Mouse (Mus musculus): Measurements from ENCODE around the gene Ybx1. TPM values are rescaled to one million over a fixed set of nuclear protein-coding genes. Genes with fewer than 3 reads are reported as not detected.
A peak's percentile ranks its signal among the peaks of the same experiment; 100 is the strongest.

The Ybx1 gene
- polyA plus RNA-seq (2015; fragmentation: Nextera tagmentation; extraction: Ambion mirVana), result 635 and 678 TPM in 2 replicates

- peak within 1 kb of the TSS; percentile 73 for H3K4me2 ChIP-seq
- H3K27ac ChIP-seq, result peak within 1 kb of the TSS; percentile 94
- peak within 1 kb of the TSS; percentile 93 for H3K4me3 ChIP-seq
- H3K4me1 ChIP-seq, result peaks cover 20% of the 10 kb centered on the region
- H3K9ac ChIP-seq, result peak within 1 kb of the TSS; percentile 85
- WGBS, result under 1% methylated on average over 60 of the region's 61 CpGs
- H3K27me3 ChIP-seq, result no peaks in the 10 kb centered on the region
- no peaks in the 10 kb centered on the region for H3K9me3 ChIP-seq
- peaks cover 8% of the 10 kb centered on the region; the same call in 1 of the 2 replicates for H3K36me3 ChIP-seq
- peak; percentile 99 for ATAC-seq (ENCODE audit: borderline replicate concordance, extremely low read depth, low FRiP score, low TSS enrichment)
These were observed at the start of gene Ybx1 for GRCm38 (mm10) chr4:119294415-119295133. Ybx1 (minus strand) TSS chr4:119294604.

GRCm38 (mm10) chr4:119338861-119339361 lies 44.5 kb upstream of the Ybx1 start:
- no peak overlapping the region for H3K9ac ChIP-seq
- no peaks in the 10 kb centered on the region for H3K4me1 ChIP-seq
- H3K4me2 ChIP-seq, result peak overlapping the region; percentile 36; the same call in 1 of the 2 replicates

GRCm38 (mm10) chr4:119338422-119338821 lies 44.0 kb upstream of the Ybx1 start:
- ATAC-seq (ENCODE audit: borderline replicate concordance, extremely low read depth, low FRiP score, low TSS enrichment), result no peak
- no peak overlapping the region for H3K9ac ChIP-seq
- no peak overlapping the region for H3K27ac ChIP-seq
- no peak overlapping the region for H3K4me3 ChIP-seq
- WGBS, result 53% methylated on average over 4 of the region's 4 CpGs
- H3K4me2 ChIP-seq, result peak overlapping the region; percentile 36; the same call in 1 of the 2 replicates
- no peaks in the 10 kb centered on the region for H3K4me1 ChIP-seq
- H3K27me3 ChIP-seq, result no peaks in the 10 kb centered on the region
- H3K9me3 ChIP-seq, result no peaks in the 10 kb centered on the region
- H3K36me3 ChIP-seq, result no peaks in the 10 kb centered on the region

More at GRCm38 (mm10) chr4:119338861-119339361, 44.5 kb upstream of the Ybx1 start:
- Histone ChIP-seq H3K27ac (no peak overlapping the region), H3K36me3 (no peaks in the 10 kb centered on the region), H3K9me3 (no peaks in the 10 kb centered on the region), H3K4me3 (no peak overlapping the region), H3K27me3 (no peaks in the 10 kb centered on the region)
- 2% methylated on average over 10 of the region's 10 CpGs for WGBS
- peak; percentile 52; the same call in 1 of the 2 replicates for ATAC-seq (ENCODE audit: borderline replicate concordance, extremely low read depth, low FRiP score, low TSS enrichment)

- H3K36me3 ChIP-seq, result no peaks in the 10 kb centered on the region
- H3K4me1 ChIP-seq, result no peaks in the 10 kb centered on the region
- no peak overlapping the region for H3K4me3 ChIP-seq
- WGBS, result 75% methylated on average over 6 of the region's 6 CpGs
- H3K4me2 ChIP-seq, result no peak overlapping the region
- no peak overlapping the region for H3K9ac ChIP-seq
- H3K27ac ChIP-seq, result no peak overlapping the region
- H3K27me3 ChIP-seq, result no peaks in the 10 kb centered on the region; the same call in 1 of the 2 replicates
- no peak for ATAC-seq (ENCODE audit: borderline replicate concordance, extremely low read depth, low FRiP score, low TSS enrichment)
- H3K9me3 ChIP-seq, result no peaks in the 10 kb centered on the region
These were observed 39.1 kb upstream of the Ybx1 start for GRCm38 (mm10) chr4:119333487-119333886.

- 29% methylated on average over 10 of the region's 10 CpGs for WGBS
These were observed 26.6 kb upstream of the Ybx1 start for GRCm38 (mm10) chr4:119320896-119321550.

GRCm38 (mm10) chr4:119320131-119320830 lies 25.9 kb upstream of the Ybx1 start, which contains the start of gene Ppih:
Ppih (minus strand) TSS chr4:119320546.
- peak; percentile 97 for ATAC-seq (ENCODE audit: borderline replicate concordance, extremely low read depth, low FRiP score, low TSS enrichment)
- 2% methylated on average over 44 of the region's 44 CpGs for WGBS

More at GRCm38 (mm10) chr4:119320896-119321550, 26.6 kb upstream of the Ybx1 start:
- no peaks in the 10 kb centered on the region for H3K9me3 ChIP-seq
- H3K9ac ChIP-seq, result peak overlapping the region; percentile 66
- H3K4me3 ChIP-seq, result peak overlapping the region; percentile 76
- peak; percentile 27; the same call in 1 of the 2 replicates for ATAC-seq (ENCODE audit: borderline replicate concordance, extremely low read depth, low FRiP score, low TSS enrichment)
- H3K27ac ChIP-seq, result peak overlapping the region; percentile 79; the same call in 1 of the 2 replicates
- H3K4me2 ChIP-seq, result peak overlapping the region; percentile 90
- peaks cover 19% of the 10 kb centered on the region for H3K4me1 ChIP-seq
- H3K36me3 ChIP-seq, result peaks cover 25% of the 10 kb centered on the region
- H3K27me3 ChIP-seq, result 0 out of 2 replicates have a peak, but pooled peaks cover 8% of the 10 kb centered on the region

GRCm38 (mm10) chr4:119313756-119314155 lies 19.4 kb upstream of the Ybx1 start:
- Histone ChIP-seq H3K9ac (no peak overlapping the region), H3K27ac (no peak overlapping the region), H3K27me3 (no peaks in the 10 kb centered on the region), H3K4me2 (no peak overlapping the region), H3K9me3 (no peaks in the 10 kb centered on the region), H3K36me3 (peaks cover 79% of the 10 kb centered on the region), H3K4me3 (no peak overlapping the region), H3K4me1 (peaks cover under 1% of the 10 kb centered on the region; the same call in 1 of the 2 replicates)
- WGBS, result 96% methylated on average over 1 of the region's 1 CpGs
- ATAC-seq (ENCODE audit: borderline replicate concordance, extremely low read depth, low FRiP score, low TSS enrichment), result no peak

More at GRCm38 (mm10) chr4:119320131-119320830, 25.9 kb upstream of the Ybx1 start, which contains the start of gene Ppih:
- Histone ChIP-seq H3K36me3 (peaks cover 32% of the 10 kb centered on the region), H3K4me2 (peak within 1 kb of the TSS; percentile 90), H3K27me3 (0 out of 2 replicates have a peak, but pooled peaks cover 8% of the 10 kb centered on the region), H3K4me3 (peak within 1 kb of the TSS; percentile 76), H3K9ac (peak within 1 kb of the TSS; percentile 66), H3K9me3 (no peaks in the 10 kb centered on the region), H3K27ac (peak within 1 kb of the TSS; percentile 79), H3K4me1 (peaks cover 19% of the 10 kb centered on the region)

- H3K27me3 ChIP-seq, result no peaks in the 10 kb centered on the region
- no peak overlapping the region for H3K4me2 ChIP-seq
- H3K4me3 ChIP-seq, result no peak overlapping the region
- no peak overlapping the region for H3K27ac ChIP-seq
- no peaks in the 10 kb centered on the region for H3K9me3 ChIP-seq
- ATAC-seq (ENCODE audit: borderline replicate concordance, extremely low read depth, low FRiP score, low TSS enrichment), result no peak
- 70% methylated on average over 5 of the region's 5 CpGs for WGBS
- H3K36me3 ChIP-seq, result peaks cover 33% of the 10 kb centered on the region
- H3K9ac ChIP-seq, result no peak overlapping the region
- no peaks in the 10 kb centered on the region for H3K4me1 ChIP-seq
These were observed 11.0 kb upstream of the Ybx1 start for GRCm38 (mm10) chr4:119305418-119305817.

GRCm38 (mm10) chr4:119303291-119303690 lies 8.9 kb upstream of the Ybx1 start:
- no peak overlapping the region for H3K27ac ChIP-seq
- no peaks in the 10 kb centered on the region for H3K9me3 ChIP-seq
- H3K4me3 ChIP-seq, result no peak overlapping the region
- no peak overlapping the region for H3K4me2 ChIP-seq
- WGBS, result 84% methylated on average over 8 of the region's 8 CpGs
- H3K9ac ChIP-seq, result no peak overlapping the region
- ATAC-seq (ENCODE audit: borderline replicate concordance, extremely low read depth, low FRiP score, low TSS enrichment), result no peak
- H3K36me3 ChIP-seq, result peaks cover 19% of the 10 kb centered on the region; the same call in 1 of the 2 replicates
- no peaks in the 10 kb centered on the region for H3K27me3 ChIP-seq
- no peaks in the 10 kb centered on the region for H3K4me1 ChIP-seq

GRCm38 (mm10) chr4:119301777-119302176 lies 7.4 kb upstream of the Ybx1 start:
- no peak overlapping the region for H3K4me3 ChIP-seq
- no peak overlapping the region for H3K27ac ChIP-seq
- 68% methylated on average over 3 of the region's 3 CpGs for WGBS
- H3K4me1 ChIP-seq, result no peaks in the 10 kb centered on the region
- no peaks in the 10 kb centered on the region for H3K9me3 ChIP-seq
- H3K4me2 ChIP-seq, result no peak overlapping the region
- no peak for ATAC-seq (ENCODE audit: borderline replicate concordance, extremely low read depth, low FRiP score, low TSS enrichment)
- no peak overlapping the region for H3K9ac ChIP-seq
- peaks cover 4% of the 10 kb centered on the region; the same call in 1 of the 2 replicates for H3K36me3 ChIP-seq
- H3K27me3 ChIP-seq, result no peaks in the 10 kb centered on the region

- H3K27me3 ChIP-seq, result no peaks in the 10 kb centered on the region
- WGBS, result 92% methylated on average over 3 of the region's 3 CpGs
- ATAC-seq (ENCODE audit: borderline replicate concordance, extremely low read depth, low FRiP score, low TSS enrichment), result no peak
- H3K36me3 ChIP-seq, result no peaks in the 10 kb centered on the region
- no peak overlapping the region for H3K4me3 ChIP-seq
- no peaks in the 10 kb centered on the region for H3K4me1 ChIP-seq
- no peak overlapping the region for H3K9ac ChIP-seq
- no peak overlapping the region for H3K27ac ChIP-seq
- H3K9me3 ChIP-seq, result no peaks in the 10 kb centered on the region
- H3K4me2 ChIP-seq, result no peak overlapping the region
These were observed 6.4 kb upstream of the Ybx1 start for GRCm38 (mm10) chr4:119300761-119301160.

Data from lung, embryonic 15.5 days (tissue).